Mouse (Mus musculus) right cerebral cortex, postnatal 14 days (tissue): ENCODE data around the gene Gtpbp3.

ENCODE experiments used
- DNase-seq: peaks from one replicate; pipeline ENCODE4 v3.0.0; 2022

Gene Gtpbp3

DNA sequence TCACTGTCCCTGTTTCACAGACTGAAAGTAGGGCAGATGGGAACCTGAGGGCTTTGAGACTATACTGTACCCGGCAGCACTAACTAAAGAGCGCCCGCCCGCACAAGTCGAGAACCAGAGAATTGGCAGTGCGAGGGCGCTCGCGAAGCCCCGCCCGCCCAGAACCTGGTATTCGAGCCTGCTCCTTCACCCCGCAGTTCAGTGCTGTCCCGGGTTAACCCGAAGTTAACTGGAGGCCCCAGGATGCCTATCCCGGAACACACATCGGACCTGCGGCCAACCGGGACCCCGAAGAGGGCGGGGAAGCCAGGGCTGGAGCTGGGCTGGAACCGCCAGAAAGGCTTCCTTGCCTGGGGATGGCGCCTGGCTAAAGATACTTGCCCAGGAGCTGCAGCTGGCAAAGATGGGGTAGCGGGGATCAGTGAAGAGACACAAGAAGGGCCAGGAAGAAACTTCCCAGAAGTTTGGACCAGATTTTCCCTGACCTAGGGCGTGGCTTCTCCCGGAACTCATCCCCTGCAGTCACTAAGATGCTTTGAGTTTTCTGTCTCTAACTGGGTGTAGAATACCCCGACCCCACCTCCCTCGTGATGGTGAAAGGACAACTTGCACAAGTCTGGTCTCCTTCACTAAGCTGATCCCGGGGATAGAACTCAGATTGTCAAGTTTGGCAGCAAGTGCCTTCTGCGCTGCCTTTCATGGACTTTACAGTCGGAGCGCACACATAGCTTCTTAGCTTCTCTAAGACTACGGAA, at the start of gene Gtpbp3:
Gene Gtpbp3, plus strand, starts transcription at position 413 of the 755 bp plus-strand sequence.
- peak; percentile 74 for DNase-seq

GRCm38 (mm10) chr8:71441404-71441803, 46.5 kb upstream of the Gtpbp3 start:
- no peak for DNase-seq

DNA sequence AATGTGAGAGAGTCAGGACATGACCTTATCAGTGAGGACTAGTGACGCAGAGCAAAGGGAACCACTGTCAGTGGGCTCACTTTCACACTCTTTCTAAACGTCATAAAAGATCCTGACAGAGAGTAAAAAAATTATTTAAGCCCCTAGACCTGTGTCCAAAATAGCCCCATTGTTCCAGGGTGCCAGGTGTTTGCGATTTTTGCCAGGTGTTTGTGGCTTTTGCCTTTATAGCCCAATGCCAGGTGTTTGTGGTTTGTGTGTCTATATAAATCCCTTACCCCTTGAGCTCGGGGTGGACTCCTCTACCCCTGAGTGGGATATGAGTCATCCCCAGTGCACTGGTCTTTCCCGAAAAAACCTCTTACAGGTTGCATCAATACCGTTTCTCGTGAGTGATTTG, 42.8 kb upstream of the Gtpbp3 start:
- no peak for DNase-seq

- DNase-seq = no peak
These were observed 36.6 kb upstream of the Gtpbp3 start for GRCm38 (mm10) chr8:71451337-71451736.

- no peak for DNase-seq
These were observed 36.1 kb upstream of the Gtpbp3 start for GRCm38 (mm10) chr8:71451777-71452176.

GRCm38 (mm10) chr8:71452669-71453068, 35.2 kb upstream of the Gtpbp3 start:
- no peak for DNase-seq

DNA sequence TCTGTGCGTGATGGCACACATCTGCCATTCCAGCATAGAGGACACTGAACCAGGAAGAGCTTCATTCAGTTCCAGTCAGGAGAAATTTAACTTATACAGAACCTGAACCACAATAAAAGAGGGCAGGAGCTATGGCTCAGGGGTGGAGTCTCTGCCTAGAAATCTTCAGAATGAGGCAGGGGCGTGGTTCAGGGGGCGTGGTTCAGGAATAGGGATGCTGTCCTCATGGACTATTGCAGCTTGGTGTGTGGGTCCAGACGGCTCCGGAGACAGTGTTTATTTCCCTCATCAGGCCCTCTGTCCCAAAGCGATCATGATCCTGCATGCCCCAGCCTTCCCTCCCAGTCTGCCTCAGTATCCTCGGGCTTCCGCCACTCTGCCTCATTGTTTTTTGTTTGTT, 33.2 kb upstream of the Gtpbp3 start:
- DNase-seq = no peak

DNA sequence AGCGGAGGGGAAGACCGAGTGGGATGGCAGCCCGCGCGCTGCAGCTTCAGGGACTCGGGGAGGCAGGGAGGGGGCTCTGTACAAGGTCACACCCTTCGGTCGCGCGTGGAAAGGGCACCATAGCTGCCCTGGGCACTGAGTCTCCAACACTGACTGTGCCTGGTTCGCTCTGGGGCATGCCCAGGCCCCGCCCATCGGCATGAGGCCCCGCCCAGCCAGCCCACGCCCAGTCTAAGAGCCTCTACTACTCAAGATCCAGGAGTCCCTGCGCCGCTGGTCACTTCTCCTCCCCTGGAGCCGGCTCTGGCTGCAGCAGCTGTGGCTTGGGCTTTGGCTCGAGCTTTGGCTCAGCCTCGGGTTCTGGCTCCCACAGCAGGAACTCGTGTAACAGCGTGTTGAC, 31.0 kb upstream of the Gtpbp3 start:
- DNase-seq = no peak

GRCm38 (mm10) chr8:71457659-71458270, 30.1 kb upstream of the Gtpbp3 start:
- no peak for DNase-seq

DNA sequence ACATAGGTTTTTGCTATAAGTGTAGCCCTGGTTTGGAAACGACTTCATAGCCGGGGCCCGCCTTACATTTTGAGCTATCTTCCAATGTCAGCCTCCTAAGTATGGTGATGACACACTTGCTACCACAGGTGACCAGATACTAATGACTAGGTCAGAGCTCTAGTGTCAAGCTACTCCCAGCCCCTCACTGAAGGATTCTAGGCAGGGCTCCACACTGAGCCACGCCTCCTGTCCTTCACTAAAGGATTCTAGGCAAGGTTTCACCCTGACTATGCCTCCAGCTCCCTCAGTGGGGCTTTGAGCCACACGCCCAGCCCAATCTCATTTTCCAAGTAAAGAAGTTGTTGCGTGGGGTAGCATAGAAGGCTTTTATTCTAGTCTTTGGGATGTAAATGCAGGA, 27.2 kb upstream of the Gtpbp3 start:
- DNase-seq = no peak

GRCm38 (mm10) chr8:71461152-71461840, 26.6 kb upstream of the Gtpbp3 start:
- DNase-seq = no peak

GRCm38 (mm10) chr8:71462191-71462590, 25.7 kb upstream of the Gtpbp3 start:
- DNase-seq = no peak

DNA sequence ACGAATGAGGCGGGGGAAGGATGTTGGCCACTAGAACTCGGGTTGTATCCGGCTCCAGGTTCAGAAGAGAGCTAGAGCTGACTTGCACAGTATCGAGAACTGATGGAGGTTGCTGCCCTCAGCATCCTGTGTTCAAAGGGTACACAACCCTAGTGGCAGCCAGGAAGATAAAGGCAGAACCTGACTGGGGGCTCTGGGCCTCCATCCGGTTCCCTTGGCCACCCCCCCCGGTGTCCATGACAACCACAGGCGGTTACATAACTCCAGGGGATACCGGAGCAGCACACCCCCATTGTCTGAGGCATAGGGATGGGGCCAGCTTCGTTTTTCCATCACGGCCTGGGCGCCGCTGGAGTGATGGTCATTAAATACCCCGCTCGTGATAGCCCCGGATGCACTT, 25.1 kb upstream of the Gtpbp3 start:
- peak; percentile 58 for DNase-seq

GRCm38 (mm10) chr8:71463188-71464033, 24.5 kb upstream of the Gtpbp3 start, which contains the start of gene Abhd8:
TSS of gene Abhd8 (minus strand) at chr8:71463655.
- peak; percentile 98 for DNase-seq

GRCm38 (mm10) chr8:71464513-71465500, 23.1 kb upstream of the Gtpbp3 start, which contains the start of gene Mrpl34:
TSS of gene Mrpl34 (plus strand) at chr8:71464959.
- DNase-seq = peak; percentile 96

- DNase-seq = no peak
These were observed 22.2 kb upstream of the Gtpbp3 start for GRCm38 (mm10) chr8:71465733-71466132.

- no peak for DNase-seq
These were observed 21.7 kb upstream of the Gtpbp3 start for GRCm38 (mm10) chr8:71466198-71466597.

DNA sequence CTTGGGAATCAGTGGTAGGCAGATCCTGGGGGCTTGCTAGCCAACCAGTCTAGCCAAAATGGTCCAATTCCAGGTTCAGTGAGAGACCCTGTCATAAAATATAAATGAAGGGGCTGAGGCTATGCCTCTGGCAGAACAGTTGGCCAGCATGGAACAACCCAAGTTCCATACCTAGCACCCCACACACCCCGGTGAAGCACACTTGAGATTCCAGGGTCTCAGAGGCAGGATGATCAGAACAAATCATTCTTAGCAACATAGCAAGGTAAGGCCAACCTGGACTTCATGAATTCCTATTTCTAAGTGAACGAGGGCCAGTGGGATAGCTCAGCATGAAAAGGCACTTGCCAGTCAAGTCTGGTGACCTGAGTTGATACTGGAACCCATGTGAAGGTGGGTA, 20.7 kb upstream of the Gtpbp3 start:
- no peak for DNase-seq

DNA sequence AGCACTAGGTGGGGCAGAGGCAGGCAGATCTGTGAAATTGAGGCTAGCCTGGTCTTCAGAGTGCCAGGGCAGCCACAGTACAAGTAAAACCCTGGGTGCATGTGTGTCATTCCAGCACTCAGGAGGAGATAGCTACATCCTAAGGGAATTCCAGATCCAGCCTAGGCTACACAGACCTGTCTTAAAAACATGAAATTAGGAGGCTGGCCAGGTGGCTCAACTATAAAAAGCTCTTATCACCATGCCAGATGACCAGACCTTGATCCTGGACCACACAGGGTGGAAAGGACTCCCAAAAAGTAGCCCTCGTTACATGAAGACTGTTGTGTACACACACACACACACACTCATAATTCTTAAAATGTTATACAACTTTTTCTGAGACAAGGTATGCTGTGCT, 19.9 kb upstream of the Gtpbp3 start:
- no peak for DNase-seq

DNA sequence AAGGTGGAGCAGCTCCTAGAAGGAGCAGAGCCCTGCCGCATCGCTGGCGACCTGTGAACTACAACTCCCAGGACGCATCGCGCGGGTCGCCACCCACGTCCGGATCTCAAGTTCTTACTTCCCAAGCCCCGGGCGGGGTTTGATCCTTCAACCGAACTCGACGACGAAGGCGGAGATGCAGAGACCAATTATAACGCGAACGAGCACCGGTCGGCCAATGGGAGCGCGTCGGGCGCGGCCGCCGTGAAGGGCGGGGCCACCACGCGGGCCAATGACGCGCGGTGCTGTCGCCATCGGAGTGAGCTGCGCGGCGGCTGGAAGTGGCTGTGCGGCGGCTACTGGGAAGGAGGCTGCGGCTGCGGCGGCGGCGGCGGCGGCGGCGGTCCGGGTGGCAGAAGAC, 19.0 kb upstream of the Gtpbp3 start, which contains the start of gene Dda1:
Gene Dda1, plus strand, starts transcription at position 284 of the 400 bp plus-strand sequence.
- DNase-seq = peak; percentile 98

GRCm38 (mm10) chr8:71469411-71469810, 18.5 kb upstream of the Gtpbp3 start:
- DNase-seq = peak; percentile 57
